Mouse (Mus musculus): ENCODE results near the gene Hsf2bp.

Gene Hsf2bp

DNA sequence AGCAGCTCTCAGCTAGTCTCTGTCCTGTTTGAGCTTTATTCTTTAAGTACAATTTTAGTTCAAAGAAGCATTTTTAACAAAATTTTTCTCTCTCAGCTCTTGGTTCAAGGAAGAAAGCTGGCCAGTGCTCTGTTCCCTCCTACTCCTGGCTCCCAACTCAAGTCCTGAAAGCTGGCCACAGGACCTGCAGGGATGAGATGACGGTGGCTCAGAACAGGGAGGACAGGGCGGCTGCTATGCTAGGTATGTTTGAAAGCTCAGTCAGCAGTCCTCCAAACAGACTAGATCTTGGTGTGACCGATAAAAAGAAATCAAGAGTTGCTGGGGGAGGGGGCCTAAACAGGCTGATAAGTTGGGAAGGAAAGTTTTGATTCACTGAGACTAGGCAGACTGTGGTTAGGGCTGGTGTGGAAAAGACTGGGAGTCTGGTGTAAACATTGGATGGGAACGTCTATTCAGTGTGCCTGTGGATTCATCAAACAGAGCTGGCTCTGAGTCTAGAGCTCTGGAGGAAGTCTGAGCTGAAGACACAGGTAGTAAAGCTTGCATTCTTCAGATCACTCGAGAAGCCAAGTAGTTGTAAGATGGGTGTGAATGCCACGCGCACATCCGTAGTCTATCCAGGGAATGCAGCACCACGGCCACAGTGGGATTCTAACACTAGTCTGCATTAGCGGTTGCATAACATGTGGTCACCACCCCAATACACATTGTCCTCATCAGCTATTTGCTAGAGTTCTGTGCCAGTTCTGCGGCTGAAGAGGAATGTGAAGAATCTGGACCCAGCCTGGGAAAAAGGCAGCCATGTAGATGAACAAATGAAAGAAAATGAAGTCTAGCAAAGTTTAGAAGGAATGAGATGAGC, 53.6 kb downstream of the Hsf2bp start:
- DNase-seq (ENCODE audit: low spot score) = no peak

DNA sequence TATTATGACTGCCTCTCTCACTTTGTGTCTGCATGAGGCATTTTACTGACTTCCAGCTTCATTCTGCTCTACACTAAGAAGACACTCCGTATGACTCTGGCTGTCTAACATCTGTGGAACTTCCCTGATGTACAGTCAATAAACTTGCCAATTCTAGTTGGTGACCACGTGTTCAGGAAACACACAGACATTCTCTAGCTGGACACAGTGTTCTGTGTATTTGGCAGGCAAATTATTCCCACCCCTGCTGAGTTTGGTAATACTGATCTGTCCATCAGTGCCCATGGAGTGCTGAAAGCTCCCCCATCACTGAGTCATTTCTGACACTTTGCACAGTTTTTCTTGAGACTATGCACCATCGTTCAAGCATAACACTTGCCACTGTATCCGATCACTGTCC, 56.3 kb downstream of the Hsf2bp start:
- DNase-seq (ENCODE audit: low spot score) = no peak

DNA sequence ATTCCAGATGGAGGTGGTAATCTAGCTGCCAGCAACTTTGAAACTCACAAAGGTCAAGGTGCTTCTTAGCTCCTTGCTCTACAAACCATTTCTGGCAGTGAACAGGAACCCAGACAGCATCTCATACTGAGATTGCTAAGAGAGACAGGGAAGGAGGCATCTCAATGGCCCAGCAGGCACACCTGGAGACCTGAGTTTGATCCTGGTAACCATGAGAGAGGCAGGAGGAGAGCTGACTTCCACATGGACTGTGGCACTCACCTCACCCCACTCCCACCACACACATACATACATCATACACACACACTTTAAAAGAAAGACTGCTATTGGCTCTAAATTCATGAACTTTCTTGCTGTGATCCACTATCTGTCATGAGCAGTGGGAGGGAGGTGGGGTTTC, 59.0 kb downstream of the Hsf2bp start:
- DNase-seq (ENCODE audit: low spot score) = no peak

DNA sequence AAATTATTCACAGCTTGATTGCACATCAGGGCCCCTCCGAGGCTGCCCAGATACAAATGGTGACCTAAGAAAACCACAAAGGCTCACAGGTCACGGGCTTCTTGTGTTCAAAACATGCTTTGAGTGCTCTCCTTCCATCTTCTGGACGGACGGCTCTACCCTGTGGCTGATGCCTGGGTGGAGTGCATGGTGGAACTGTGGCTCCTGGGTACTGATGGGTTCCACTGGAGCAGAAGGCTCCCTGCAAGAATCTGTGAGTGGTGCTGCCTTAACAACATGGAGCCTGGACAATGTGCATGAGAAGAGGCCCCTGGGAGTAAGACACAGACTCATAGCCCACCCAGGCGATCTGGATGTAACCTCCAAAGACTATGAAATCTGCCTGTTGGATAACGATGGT, 59.6 kb downstream of the Hsf2bp start:
- no peak for DNase-seq (ENCODE audit: low spot score)

DNA sequence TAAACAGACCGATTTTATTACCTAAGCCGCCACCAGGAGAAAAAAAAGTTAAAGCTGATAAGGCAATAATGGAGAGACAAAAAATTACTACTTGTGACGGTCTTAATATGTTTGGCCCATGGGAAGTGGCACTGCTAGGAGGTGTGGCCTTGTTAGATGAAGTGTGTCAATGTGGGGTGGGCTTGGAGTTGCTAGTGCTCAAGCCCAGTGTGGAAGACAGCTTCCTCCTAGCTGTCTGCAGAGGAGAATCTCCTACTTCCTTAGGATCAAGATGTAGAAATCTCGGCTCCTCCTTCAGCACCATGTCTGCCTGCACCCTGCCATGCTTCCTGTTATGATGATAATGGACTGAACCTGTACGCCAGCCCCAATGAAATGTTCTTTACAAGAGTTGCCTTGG, 61.5 kb downstream of the Hsf2bp start:
- DNase-seq (ENCODE audit: low spot score) = no peak

DNA sequence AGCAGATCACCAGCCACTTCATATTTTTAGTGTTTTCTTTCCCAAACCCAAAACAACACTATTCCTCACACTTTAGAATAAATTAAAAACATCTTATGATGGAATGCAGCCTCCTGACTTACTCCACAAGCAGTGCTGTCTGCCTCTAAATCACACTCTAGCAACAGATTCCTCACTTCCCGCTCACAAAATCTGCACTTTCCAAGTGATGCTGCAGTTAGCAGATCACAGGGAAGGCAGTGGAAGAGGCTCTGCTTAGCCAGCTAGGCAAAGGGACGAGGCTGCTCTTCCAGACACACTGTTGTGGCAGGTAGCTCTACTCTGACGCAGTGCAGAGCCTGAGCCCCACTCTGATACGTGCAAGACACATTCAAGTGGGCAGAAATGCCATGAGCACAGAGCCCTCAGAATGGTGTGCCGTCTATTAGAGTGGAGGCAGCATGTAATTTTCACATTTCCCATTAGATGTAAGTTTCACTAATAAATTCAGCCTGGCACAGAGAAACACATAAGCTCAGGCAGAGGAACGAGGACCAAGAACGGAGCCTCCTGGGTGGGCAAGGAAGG, 62.4 kb downstream of the Hsf2bp start:
- no peak for DNase-seq (ENCODE audit: low spot score)

DNA sequence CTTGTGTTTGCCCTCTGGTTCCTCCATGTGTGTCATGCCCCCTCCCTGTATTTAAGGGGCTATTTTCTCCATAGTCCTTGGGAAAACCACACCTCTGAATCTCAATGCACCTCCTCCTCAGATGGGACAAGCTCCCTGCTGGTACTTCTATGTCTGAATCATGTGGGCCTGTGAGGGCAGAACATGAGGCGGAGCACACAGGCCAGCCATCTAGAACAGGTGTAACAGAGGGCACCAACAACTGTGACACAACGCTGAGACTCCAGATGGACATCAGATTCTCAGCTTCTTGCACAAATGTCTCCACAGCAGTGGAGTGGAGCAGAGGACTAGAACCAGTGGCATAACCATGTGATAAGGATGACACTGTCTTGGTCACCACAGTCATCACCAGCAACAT, 65.3 kb downstream of the Hsf2bp start:
- DNase-seq (ENCODE audit: low spot score) = no peak

DNA sequence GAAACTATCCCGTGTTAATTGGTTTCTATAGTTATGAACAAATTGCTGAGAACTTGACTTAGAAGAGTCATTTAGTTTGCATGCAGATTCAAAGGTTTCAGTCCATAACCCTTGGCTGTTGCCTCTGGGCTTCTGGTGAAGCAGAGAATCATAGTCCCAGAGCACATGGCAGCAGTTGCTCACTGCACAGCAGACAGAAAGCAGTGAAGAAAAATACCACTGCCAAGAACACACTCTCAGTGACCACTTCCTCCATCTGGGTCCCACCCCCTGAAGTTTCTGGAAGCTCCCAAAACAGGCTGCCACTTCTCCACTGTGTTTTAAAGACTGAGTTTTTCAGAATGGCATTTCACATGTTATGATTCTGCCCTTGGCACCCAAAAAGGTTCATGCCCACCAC, 67.3 kb downstream of the Hsf2bp start:
- DNase-seq (ENCODE audit: low spot score) = no peak

DNA sequence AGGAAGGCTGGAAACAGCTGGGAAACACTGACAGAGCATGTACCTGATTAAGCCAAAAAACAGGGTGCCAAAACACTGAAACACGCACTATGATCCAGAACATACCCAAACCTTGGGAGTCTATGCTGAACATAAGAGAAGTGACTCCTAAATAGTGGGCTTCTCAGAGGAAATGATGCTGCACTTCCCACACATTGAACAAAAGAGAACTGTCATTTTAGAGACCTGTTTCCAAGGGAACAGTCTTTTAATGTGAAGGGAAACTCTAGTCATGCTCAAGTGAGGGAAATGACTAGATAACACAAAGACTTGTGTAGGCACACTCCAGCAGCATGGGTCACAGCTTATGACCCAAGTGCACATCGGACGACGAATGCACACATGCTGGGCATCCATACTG, 68.8 kb downstream of the Hsf2bp start:
- no peak for DNase-seq (ENCODE audit: low spot score)

DNA sequence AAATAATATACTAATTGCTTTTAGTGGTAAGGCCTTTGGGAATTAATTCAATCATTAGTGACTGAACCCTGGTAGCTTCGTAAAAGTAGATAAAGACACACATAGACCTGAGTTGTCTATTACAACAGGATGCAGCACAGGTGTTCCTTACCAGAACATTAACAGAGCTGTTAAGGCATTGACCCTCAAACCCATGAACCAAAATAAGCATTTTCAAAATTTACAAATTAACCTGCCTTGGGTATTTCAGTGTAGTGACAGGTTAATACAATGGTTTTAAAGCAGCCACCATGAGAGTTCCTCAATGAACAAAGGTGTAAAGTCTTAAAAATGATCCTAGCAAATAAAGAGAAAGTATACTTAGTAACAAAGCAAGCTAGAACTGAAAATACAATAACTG, 69.6 kb downstream of the Hsf2bp start:
- no peak for DNase-seq (ENCODE audit: low spot score)

DNA sequence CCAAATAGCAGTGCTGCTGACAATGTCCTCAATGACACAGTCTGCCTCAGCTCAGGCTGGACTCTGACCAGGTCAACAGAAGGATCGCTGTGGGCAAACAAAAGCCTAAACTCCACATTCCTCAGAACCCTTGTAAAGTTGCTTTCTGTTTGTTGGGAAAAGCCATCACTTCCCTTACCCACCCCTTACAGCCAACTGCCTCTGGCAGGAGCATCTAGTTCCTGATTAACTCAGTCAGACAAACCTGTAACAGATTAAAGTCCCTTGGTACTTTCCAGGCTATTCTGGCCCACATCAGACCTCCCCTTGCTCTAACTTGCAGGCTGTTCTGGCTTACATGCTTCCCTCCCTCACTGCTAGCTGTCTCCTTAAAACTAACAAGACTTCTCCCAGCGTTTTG, 70.5 kb downstream of the Hsf2bp start:
- no peak for DNase-seq (ENCODE audit: low spot score)

DNA sequence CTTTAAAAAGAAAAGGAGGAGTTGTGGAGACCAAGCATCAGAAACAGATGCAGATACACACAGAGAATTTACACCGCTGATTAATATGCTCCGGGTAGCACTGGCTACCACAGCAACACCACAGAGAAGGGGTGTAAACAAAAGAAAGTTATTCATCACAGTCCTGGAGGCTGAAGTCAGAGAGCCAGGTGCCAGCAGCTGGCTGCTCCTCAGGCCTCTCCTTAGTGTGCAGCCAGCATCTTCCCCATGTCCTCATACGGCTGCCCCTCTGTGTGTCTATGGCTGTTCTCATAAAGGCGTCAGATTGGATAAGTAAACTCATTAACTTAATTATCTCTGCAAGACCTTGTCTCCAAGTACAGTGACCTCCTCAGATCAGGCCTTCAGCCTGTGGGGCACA, 73.2 kb downstream of the Hsf2bp start:
- no peak for DNase-seq (ENCODE audit: low spot score)

DNA sequence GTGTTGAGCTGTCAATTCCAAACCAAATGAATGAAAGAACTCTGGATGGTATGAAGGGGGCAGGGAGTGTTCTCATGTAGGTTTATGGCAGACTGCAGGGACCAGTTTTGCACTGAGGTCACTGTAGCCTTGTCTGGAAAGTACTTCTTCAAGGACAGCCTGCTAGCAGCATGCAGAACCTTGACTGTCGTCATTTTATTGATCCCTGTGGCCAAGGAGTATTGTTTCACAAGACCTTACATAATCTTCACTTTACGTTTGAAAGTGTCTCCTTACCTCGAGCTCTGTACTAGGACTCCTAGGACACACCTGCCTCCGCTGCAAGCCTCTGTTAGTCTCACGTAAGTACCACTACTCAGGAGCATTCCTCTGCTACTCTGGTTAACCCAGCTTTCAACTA, 73.9 kb downstream of the Hsf2bp start:
- DNase-seq (ENCODE audit: low spot score) = no peak

DNA sequence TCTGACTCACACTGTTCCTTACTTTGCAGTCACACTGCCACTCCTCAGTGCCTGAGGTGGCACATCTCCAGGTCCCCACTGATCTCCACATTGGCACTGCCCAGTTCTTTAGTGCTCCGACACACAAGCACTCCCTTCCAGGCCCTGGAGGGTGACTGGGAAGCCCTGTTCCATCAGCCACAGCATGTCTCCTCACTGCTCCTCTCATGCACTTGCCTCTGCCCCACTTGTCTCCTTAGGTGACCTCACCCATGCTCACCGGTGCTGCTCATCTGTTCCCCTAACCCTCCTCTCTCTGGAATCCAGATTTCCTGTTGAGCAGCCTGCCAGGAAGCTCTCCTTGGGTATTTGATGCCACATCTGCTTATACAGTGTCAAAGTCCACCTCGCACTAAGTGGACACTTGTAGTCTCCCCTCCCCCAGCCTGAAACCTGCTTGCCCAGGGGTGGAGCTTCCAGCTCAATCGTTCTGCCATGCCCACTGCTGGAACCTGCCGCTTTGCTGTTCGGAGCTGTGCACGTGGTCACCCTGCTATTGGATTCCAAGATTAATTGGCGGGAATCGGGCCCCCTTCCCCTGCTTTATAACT, 81.5 kb downstream of the Hsf2bp start:
- DNase-seq (ENCODE audit: low spot score) = no peak

DNA sequence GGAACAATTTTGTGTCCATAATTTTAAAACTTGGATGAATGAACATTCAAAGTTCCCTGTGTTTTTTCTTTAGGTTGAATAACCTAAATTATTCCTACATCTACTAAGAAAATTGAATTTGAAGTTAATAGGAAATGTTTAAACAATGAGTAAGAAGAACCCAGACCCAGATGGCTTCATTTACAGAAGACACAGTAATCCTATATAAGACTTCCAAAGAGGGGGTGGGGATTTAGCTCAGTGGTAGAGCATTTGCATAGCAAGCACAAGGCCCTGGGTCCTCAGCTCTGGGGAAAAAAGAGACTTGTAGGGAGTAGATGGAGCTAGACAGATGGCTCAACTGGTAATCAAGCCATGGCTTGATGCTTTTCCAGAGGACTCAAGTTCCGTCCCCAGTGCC, 87.1 kb downstream of the Hsf2bp start:
- DNase-seq (ENCODE audit: low spot score) = no peak

DNA sequence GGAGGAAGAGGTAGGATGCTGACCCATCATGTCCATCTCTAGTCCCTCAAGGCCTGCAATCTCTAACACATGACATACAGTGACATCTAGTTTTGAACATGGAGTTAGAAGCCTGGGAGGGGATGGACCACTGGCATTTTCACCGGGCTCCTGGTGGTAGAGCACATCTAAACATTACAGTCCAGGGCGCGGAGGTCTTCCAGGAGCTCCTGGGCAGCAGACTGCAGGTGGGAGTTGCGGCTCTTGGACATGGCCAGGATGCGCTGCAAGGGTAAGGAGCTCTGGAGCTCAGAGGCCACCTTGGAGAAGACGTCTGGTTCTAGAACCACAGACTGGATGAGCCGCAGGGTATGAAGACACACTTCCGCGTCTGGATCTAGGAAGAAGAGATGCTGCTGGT, 89.7 kb downstream of the Hsf2bp start:
- DNase-seq (ENCODE audit: low spot score) = no peak

DNA sequence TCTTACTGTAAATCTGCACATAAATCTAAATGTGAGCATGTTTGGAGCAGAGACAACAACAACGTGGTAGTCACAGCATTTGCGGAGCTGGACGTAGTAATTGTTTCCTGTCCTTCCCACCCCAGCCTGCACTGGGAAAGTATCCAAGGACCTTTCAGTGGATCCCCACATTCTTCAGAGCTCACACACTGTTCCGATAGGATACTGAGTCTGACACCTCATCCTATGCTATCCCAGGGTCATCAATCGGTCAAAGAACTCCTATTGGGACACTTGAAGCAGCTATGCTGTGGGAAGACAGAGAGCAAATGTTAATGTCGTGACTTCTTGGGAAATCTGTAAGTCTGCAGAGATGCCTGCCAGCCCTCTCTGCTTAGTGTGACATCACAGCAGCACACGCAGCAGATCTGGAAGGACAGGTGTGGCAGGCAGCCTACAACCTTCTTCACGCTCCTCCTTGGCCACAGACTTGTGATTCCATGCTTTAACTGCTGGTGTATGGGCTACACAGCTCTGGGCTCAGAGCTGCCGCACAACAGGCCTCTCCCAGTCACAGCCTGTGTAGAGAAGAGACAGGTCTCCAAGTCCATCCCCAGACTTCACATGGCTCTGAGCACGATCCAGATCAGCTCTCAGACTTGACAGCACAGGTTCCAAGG, 92.1 kb downstream of the Hsf2bp start:
- no peak for DNase-seq (ENCODE audit: low spot score)

DNA sequence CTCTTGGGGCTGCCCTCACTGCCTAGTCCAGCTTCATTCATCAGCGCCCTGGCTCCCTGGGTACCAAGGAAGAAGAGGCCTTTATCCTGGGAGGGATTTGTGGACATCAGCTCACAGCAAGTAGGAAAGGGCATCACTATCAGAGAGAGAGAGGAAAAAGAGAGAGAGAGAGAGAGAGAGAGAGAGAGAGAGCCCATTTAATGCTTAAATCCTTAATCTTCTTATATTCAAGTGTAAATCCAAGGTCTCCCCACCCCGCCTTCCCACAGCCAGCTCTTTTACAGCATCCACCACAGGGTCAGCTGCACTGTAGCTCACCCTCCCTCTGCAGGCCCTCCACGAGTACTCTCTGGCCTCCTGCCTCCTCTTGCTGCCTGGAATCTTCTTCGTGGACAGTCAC, 94.5 kb downstream of the Hsf2bp start:
- no peak for DNase-seq (ENCODE audit: low spot score)

DNA sequence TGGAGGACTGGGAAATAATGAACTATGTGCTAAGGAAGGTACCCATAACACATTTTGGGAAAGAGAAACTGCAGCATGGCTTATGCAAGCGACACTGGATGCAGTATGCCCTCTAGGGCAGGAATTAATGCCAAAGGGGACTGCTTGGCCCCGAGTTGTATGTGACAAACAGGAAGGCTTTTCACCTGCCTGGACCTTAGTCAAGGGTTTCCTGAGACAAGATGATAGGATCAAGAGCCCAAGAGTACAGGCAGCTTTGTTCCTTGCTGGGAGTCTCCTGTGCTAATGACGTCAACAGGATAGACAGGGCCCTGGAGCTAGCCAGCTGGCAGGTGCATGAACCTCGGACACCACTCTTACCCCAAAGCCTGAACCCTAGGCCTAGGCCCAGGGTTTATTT, 95.5 kb downstream of the Hsf2bp start:
- no peak for DNase-seq (ENCODE audit: low spot score)

DNA sequence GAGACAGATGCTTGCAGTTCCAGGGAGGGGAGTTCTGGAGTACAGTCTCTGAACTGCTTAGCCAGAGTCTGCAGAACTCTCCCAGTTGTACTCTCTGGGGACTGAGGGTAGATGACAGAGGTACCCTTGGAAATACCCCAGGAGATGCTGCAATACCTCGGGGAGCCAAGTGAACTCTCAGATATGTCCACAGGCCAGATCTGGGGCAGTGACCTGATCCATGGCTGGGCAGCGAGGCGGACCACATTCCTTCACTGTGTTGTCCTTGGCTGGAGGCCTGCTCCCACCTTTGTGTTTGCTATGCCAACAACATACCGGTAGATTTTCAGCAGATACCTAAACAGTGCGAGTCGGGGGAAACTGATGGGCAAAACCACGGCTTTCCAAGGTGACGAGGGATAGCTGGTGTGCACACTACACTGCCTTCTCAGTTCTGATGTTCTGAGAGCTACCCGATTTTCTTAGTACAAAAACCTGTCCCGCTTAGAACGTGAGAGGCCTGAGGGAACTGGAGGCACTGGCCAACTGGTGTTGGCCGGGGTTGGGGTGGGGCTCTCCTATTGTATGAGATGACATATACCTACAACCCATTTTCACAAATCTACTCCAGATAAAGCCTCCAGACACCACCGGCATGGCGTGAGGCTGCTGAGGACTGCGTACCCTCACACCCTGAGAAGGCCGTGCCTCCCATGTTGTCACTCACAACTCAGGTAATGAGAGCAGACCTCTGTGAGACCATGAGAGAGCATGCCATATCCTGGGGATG, 96.7 kb downstream of the Hsf2bp start:
- no peak for DNase-seq (ENCODE audit: low spot score)

DNA sequence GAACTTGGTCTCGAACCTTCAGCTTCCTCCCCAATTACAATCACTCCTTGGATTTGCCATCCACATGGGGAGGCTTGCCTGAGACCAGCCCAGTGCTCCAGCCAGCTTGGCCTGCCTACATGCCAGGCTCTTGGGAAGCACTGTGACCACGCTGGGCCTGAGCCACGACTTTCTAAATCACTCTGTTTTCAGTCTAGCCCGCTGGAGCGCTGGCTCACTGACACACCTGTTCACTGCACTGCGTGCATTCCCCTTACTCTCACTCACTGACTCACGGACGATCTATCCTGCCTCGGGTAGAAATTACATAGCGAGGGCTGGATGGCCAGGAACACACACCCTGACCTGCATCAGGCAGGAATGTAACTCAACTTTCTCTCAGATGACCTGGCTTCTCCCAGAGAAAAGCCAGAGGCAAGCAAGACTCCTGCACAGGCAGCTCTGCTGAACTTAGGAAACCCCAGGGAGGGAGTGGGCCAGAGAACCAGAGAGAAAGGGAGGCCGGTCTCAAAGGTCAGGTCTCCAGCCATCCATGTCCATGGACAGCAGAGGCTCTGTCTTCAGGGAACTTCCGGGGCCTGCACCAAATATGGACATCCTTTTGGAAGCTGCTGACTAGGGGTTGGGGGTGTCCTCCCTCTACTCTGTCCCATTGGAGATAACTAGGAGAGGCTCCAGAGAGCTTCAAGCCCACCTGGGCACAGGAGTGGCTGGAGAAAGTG, 97.4 kb downstream of the Hsf2bp start:
- DNase-seq (ENCODE audit: low spot score) = no peak

DNA sequence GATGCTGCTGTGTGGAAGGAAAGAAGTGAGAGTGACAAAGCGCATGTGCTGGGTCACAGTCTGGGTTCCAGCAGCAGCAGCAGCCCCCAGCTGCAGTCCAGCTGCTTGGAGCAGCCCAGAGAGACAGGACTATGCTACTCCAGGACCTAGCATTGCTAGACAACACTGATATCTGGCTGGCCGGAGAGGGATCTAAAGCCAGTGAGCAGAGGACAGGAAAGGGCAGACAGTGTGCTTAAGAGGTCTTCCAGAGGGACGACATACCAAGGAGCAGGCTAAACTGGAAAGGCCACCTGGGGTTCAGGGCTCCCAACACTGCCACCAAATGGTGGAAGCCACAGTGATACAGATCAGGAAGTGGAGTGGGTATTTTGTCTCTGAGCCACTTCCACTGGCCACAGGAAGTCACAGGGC, 99.0 kb downstream of the Hsf2bp start:
- DNase-seq (ENCODE audit: low spot score) = no peak

Measured in left cerebral cortex, adult 11 months (tissue).